Mouse (Mus musculus): ENCODE results near the gene Clasp1. TPM values are rescaled to one million over a fixed set of nuclear protein-coding genes. Genes with fewer than 3 reads are reported as not detected.
A peak's percentile ranks its signal among the peaks of the same experiment; 100 is the strongest.

Gene Clasp1
- total and polyA plus RNA-seq, 3 experiments, result 13.9 to 21.3 TPM; not detected in 1

DNA sequence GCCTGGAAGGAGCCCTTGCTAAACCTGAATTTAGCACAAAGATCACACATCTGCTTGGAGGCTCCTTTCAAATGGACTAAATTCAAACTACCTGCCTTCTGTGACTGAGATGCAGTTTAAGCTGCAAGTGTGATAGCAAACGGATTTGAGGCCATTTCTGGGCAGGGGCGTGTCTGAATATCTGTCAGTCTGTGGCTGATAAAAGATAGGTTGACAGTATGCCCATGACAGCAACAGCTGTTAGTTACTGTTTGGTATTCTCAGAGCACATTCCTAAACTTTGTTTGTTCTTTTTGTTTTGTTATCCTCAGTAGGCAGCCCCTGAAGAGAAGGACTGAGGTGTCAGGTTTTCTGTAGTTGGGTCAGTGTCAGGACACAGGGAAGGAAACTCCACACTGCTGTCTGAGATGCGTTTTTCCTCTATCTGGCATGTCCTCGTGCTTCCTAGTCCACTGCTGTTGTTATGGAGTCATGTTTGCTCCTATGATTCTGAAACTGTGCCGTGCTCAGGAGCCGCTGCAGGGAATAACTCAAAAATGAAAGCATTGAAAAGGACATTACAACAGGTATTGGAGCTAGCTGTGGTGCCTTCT, 94.7 kb downstream of the Clasp1 start (continued):
- TF ChIP-seq ETS1 (IDR thresholded peaks at IDR 0.05; ENCODE audit: low read depth, low read length), result peak; percentile 98
- TF ChIP-seq HCFC1 (IDR thresholded peaks at IDR 0.05; ENCODE audit: low read depth, low read length), result no peak
- no peak for TF ChIP-seq POLR2AphosphoS2 (IDR thresholded peaks at IDR 0.05; ENCODE audit: low read length)
- TF ChIP-seq POLR2A (IDR thresholded peaks at IDR 0.05; ENCODE audit: control insufficient read depth in 1 of 2, insufficient read depth in 1 of 2, low read depth in 1 of 2, low read length in 2 of 2, poor library complexity in 1 of 2), result no peak
- no peak for TF ChIP-seq POLR2AphosphoS5 (IDR thresholded peaks at IDR 0.05; ENCODE audit: borderline replicate concordance, low read depth, low read length)
- TF ChIP-seq MAX (IDR thresholded peaks at IDR 0.05; ENCODE audit: low read length), result 0 out of 2 replicates have a peak, but pooled peaks have one; percentile 22
- TF ChIP-seq NELFE (IDR thresholded peaks at IDR 0.05; ENCODE audit: low read depth, low read length), result no peak
- TF ChIP-seq MYC (IDR thresholded peaks at IDR 0.05; ENCODE audit: low read depth, low read length), result no peak
- no peak for TF ChIP-seq RAD21 (IDR thresholded peaks at IDR 0.05; ENCODE audit: low read depth, low read length)
- no peak for TF ChIP-seq USF1 (IDR thresholded peaks at IDR 0.05; ENCODE audit: low read depth, low read length)

DNA sequence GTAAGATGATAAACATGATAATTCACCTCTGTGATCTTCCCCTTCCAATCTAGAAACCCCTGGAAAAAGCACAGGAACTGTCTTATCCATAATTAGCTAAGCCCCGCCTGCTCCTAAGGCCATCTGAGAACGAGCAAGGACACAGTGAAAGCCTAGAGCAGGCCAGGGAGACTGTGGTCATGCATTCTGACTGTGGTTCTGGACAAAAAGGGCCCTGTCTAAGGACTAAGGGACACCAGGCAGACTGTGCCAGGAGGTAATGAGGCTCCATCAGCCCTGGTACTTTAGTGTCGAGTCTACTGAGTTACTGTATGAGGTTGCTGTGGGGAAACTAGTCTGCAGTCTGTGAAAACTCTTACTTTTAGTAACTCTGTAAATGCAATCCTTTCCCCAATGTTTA, 96.7 kb downstream of the Clasp1 start:
- H3K27me3 ChIP-seq (ENCODE audit: control insufficient read depth in 1 of 2, insufficient read depth in 2 of 2, low read length in 2 of 2), result no peaks in the 10 kb centered on the region
- TF ChIP-seq CHD1 (IDR thresholded peaks at IDR 0.05; ENCODE audit: low read depth, low read length) (no peak), USF2 (IDR thresholded peaks at IDR 0.05; ENCODE audit: borderline replicate concordance in 1 of 2, insufficient read depth in 1 of 2, low read depth in 1 of 2, low read length in 2 of 2) (no peak), JUND (IDR thresholded peaks at IDR 0.05; ENCODE audit: low read depth, low read length) (no peak), HCFC1 (IDR thresholded peaks at IDR 0.05; ENCODE audit: low read depth, low read length) (no peak), KAT2A (conservative IDR thresholded peaks at IDR 0.05; ENCODE audit: low read depth, low read length) (no peak), MAZ (IDR thresholded peaks at IDR 0.05; ENCODE audit: low read depth, low read length) (no peak), POLR2AphosphoS2 (IDR thresholded peaks at IDR 0.05; ENCODE audit: low read length) (no peak), ZNF384 (IDR thresholded peaks at IDR 0.05; ENCODE audit: low read depth, low read length) (no peak), CHD2 (IDR thresholded peaks at IDR 0.05; ENCODE audit: low read length) (no peak)
- H3K4me1 ChIP-seq (ENCODE audit: control insufficient read depth in 1 of 2, insufficient read depth in 2 of 2, low read length in 2 of 2), result peaks cover 28 to 42% of the 10 kb centered on the region in 2 experiments
- H3K36me3 ChIP-seq (ENCODE audit: control insufficient read depth in 1 of 2, insufficient read depth in 2 of 2, low read length in 2 of 2), result peaks cover 2 to 38% of the 10 kb centered on the region in 2 experiments; a peak in 3 of 4 replicates
- no peaks in the 10 kb centered on the region for H3K9me3 ChIP-seq (replicated peaks; ENCODE audit: insufficient read depth, low read length)
- no peak overlapping the region for H3K27ac ChIP-seq (ENCODE audit: control insufficient read depth, low read depth, low read length)
- DNase-seq (ENCODE audit: low read depth, low spot score), result no peak
- H3K9ac ChIP-seq (ENCODE audit: control insufficient read depth, low read depth, low read length, poor library complexity, severe bottlenecking), result no peak overlapping the region
- no peak overlapping the region for H3K4me3 ChIP-seq (ENCODE audit: control insufficient read depth in 1 of 2, insufficient read depth in 1 of 2, low read depth in 2 of 2, low read length in 2 of 2)
- no peaks in the 10 kb centered on the region for H3K79me2 ChIP-seq (ENCODE audit: control insufficient read depth, insufficient read depth, low read length, poor library complexity)

GRCm38 (mm10) chr1:118486021-118486420, 97.2 kb downstream of the Clasp1 start:
- H3K36me3 ChIP-seq (ENCODE audit: control insufficient read depth in 1 of 2, insufficient read depth in 2 of 2, low read length in 2 of 2), result peaks cover 2 to 35% of the 10 kb centered on the region in 2 experiments; a peak in 3 of 4 replicates
- H3K27me3 ChIP-seq (ENCODE audit: control insufficient read depth in 1 of 2, insufficient read depth in 2 of 2, low read length in 2 of 2), result no peaks in the 10 kb centered on the region
- no peak for DNase-seq (ENCODE audit: low read depth, low spot score)
- peaks cover 28 to 38% of the 10 kb centered on the region in 2 experiments for H3K4me1 ChIP-seq (ENCODE audit: control insufficient read depth in 1 of 2, insufficient read depth in 2 of 2, low read length in 2 of 2)
- no peaks in the 10 kb centered on the region for H3K79me2 ChIP-seq (ENCODE audit: control insufficient read depth, insufficient read depth, low read length, poor library complexity)
- no peak overlapping the region for H3K27ac ChIP-seq (ENCODE audit: control insufficient read depth, low read depth, low read length)
- TF ChIP-seq RCOR1 (IDR thresholded peaks at IDR 0.05; ENCODE audit: low read depth, low read length) (no peak), POLR2AphosphoS2 (IDR thresholded peaks at IDR 0.05; ENCODE audit: low read length) (no peak), TAL1 (IDR thresholded peaks at IDR 0.05; ENCODE audit: low read length) (no peak), POLR2A (IDR thresholded peaks at IDR 0.05; ENCODE audit: control insufficient read depth in 1 of 2, insufficient read depth in 1 of 2, low read depth in 1 of 2, low read length in 2 of 2, poor library complexity in 1 of 2) (no peak), TBP (IDR thresholded peaks at IDR 0.05; ENCODE audit: low read depth, low read length) (no peak), JUND (IDR thresholded peaks at IDR 0.05; ENCODE audit: low read depth, low read length) (no peak), HCFC1 (IDR thresholded peaks at IDR 0.05; ENCODE audit: low read depth, low read length) (no peak), ETS1 (IDR thresholded peaks at IDR 0.05; ENCODE audit: low read depth, low read length) (no peak), E2F4 (IDR thresholded peaks at IDR 0.05; ENCODE audit: borderline replicate concordance, low read depth, low read length) (no peak), UBTF (IDR thresholded peaks at IDR 0.05; ENCODE audit: borderline replicate concordance, insufficient read depth, low read depth, low read length) (no peak), MAZ (IDR thresholded peaks at IDR 0.05; ENCODE audit: low read depth, low read length) (no peak), MEF2A (IDR thresholded peaks at IDR 0.05; ENCODE audit: extremely low read depth, insufficient replicate concordance, low read depth, low read length, poor library complexity, severe bottlenecking) (no peak), CHD2 (IDR thresholded peaks at IDR 0.05; ENCODE audit: low read length) (no peak), ZKSCAN1 (IDR thresholded peaks at IDR 0.05; ENCODE audit: low read depth, low read length) (no peak)
- H3K9me3 ChIP-seq (replicated peaks; ENCODE audit: insufficient read depth, low read length), result no peaks in the 10 kb centered on the region
- H3K4me3 ChIP-seq (ENCODE audit: control insufficient read depth in 1 of 2, insufficient read depth in 1 of 2, low read depth in 2 of 2, low read length in 2 of 2), result no peak overlapping the region
- no peak overlapping the region for H3K9ac ChIP-seq (ENCODE audit: control insufficient read depth, low read depth, low read length, poor library complexity, severe bottlenecking)

Data from MEL (cell line).